Mouse (Mus musculus): ENCODE measurements at regions not wholly inside any gene's neighbourhood (a gene's known extent, or its start where the extent isn't known, plus 50 kb on each side); places are given as distances from the start of the nearest gene placed in this dataset.

GRCm38 (mm10) chr10:96724436-96725175 is 107.8 kb downstream of the Btg1 start:
- no peak for DNase-seq (ENCODE audit: low read depth, low spot score)

GRCm38 (mm10) chr10:96726801-96727780 is 110.3 kb downstream of the Btg1 start:
- no peak for DNase-seq (ENCODE audit: low read depth, low spot score)

- no peak for DNase-seq (ENCODE audit: low read depth, low spot score)
These were observed 116.8 kb downstream of the Btg1 start for GRCm38 (mm10) chr10:96733581-96733980.

- DNase-seq (ENCODE audit: low read depth, low spot score): no peak
These were observed 118.3 kb downstream of the Btg1 start for GRCm38 (mm10) chr10:96735146-96735545.

GRCm38 (mm10) chr10:96735885-96736628 is 119.3 kb downstream of the Btg1 start:
- DNase-seq (ENCODE audit: low read depth, low spot score): no peak

- no peak for DNase-seq (ENCODE audit: low read depth, low spot score)
These were observed 121.2 kb downstream of the Btg1 start for GRCm38 (mm10) chr10:96737972-96738371.

GRCm38 (mm10) chr10:96738606-96739005 is 121.8 kb downstream of the Btg1 start:
- DNase-seq (ENCODE audit: low read depth, low spot score): no peak

GRCm38 (mm10) chr10:96744167-96744777 is 127.5 kb downstream of the Btg1 start:
- no peak for DNase-seq (ENCODE audit: low read depth, low spot score)

GRCm38 (mm10) chr10:96747015-96747663 is 130.3 kb downstream of the Btg1 start:
- no peak for DNase-seq (ENCODE audit: low read depth, low spot score)

GRCm38 (mm10) chr10:96750861-96751260 is 134.1 kb downstream of the Btg1 start:
- DNase-seq (ENCODE audit: low read depth, low spot score): peak; percentile 65

GRCm38 (mm10) chr10:96751580-96752264 is 134.9 kb downstream of the Btg1 start:
- DNase-seq (ENCODE audit: low read depth, low spot score): peak; percentile 13

GRCm38 (mm10) chr10:96752531-96752930 is 135.7 kb downstream of the Btg1 start:
- no peak for DNase-seq (ENCODE audit: low read depth, low spot score)

GRCm38 (mm10) chr10:96753521-96753920 is 136.7 kb downstream of the Btg1 start:
- no peak for DNase-seq (ENCODE audit: low read depth, low spot score)

GRCm38 (mm10) chr10:96755674-96756073 is 138.9 kb downstream of the Btg1 start:
- no peak for DNase-seq (ENCODE audit: low read depth, low spot score)

- DNase-seq (ENCODE audit: low read depth, low spot score): no peak
These were observed 139.7 kb downstream of the Btg1 start for GRCm38 (mm10) chr10:96756355-96757084.

- DNase-seq (ENCODE audit: low read depth, low spot score): no peak
These were observed 140.5 kb downstream of the Btg1 start for GRCm38 (mm10) chr10:96757311-96757710.

- no peak for DNase-seq (ENCODE audit: low read depth, low spot score)
These were observed 144.8 kb downstream of the Btg1 start for GRCm38 (mm10) chr10:96761601-96762000.

- DNase-seq (ENCODE audit: low read depth, low spot score): no peak
These were observed 148.8 kb downstream of the Btg1 start for GRCm38 (mm10) chr10:96765626-96766025.

- DNase-seq (ENCODE audit: low read depth, low spot score): no peak
These were observed 161.4 kb downstream of the Btg1 start for GRCm38 (mm10) chr10:96778220-96778619.

GRCm38 (mm10) chr10:96783966-96784365 is 167.2 kb downstream of the Btg1 start:
- DNase-seq (ENCODE audit: low read depth, low spot score): no peak

Measured in 3T3-L1 (cell line).